Mouse (Mus musculus) adrenal gland (tissue): ENCODE results near the gene Tbxas1.

Experiments
- intact Hi-C: fragments of 180-260 bp; cut with DNase I; formaldehyde crosslinking; loops from one replicate; pipeline ENCODE4 v1.15.1; 2025

Gene Tbxas1

DNA sequence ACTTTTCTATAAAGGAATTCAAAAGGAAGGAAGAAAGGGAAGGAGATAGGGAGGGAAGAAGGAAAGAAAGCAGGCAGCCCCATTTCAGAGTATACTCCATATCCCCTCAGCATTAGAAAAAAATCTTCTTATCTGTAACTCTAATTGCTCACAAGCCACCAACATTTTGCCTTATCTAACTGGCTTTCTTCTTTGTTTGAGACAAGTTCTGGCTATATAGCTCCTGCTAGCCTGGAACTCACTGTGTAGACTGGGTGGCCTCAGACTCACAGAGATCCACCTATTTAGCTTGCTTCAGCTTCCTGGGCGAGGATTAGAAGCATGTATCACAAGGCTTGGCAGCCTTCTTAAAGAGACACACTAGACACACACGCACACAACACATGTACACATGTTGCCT, 23.5 kb upstream of the Tbxas1 start:
- intact Hi-C loops: no loop called here

DNA sequence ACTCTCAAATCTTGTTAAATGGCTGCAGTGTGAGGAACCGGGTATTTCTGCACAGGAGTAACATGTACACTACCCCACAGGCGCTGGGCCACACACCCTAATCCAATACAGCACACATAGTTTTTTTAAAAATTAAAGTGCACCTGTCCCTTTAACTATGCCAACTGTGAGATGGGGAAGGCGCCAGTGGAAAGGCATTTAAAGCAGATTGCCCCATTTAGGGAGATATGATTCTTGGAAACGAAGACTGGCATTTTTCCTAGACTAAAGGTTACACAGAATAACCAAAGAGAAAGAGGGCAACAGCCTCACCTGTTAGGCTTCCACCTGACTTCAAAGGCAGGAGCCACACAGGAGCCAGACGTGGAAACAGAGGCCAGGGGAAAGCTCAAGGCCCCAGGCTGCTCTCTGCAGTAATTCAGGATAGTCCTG, 21.6 kb upstream of the Tbxas1 start:
- intact Hi-C loops: no loop called here

DNA sequence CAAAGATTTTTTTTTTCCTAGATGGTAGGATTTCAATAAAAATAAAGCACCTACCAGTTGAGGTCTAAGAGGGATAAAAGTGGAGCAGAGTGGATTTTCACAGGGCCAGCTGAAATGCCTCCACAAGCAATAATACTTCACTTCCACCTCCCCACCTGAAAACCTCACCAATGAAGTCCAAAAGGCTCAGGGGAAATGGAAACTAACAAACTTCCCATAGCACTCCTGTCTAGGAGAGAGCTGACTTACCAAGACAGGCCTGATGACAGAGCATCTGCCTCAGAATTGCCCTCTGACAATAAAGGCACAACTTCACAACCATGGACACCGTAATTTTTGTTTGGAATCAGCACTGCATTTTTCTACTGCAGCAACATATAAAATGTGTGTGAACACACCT, 15.4 kb upstream of the Tbxas1 start:
- intact Hi-C loops: no loop called here

DNA sequence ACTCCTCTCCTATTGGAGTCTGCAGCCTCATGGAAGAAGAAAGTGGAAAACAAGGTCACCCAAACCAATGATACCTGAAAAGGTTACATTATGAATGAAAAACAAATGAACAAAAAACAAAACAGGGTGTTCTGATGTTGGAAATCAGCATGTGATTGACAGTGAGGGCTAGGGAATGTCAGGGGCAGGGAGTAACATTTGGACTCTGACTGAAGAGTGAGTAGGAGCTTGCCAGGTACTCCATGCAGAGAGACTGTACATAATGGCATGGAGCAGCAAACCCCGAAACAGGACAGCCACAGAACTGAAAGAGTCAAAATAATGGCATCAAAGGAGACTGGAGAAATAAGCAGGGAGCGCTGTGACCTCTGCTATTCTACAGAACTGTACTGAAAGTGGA, 14.9 kb upstream of the Tbxas1 start:
- intact Hi-C loops: no loop called here

DNA sequence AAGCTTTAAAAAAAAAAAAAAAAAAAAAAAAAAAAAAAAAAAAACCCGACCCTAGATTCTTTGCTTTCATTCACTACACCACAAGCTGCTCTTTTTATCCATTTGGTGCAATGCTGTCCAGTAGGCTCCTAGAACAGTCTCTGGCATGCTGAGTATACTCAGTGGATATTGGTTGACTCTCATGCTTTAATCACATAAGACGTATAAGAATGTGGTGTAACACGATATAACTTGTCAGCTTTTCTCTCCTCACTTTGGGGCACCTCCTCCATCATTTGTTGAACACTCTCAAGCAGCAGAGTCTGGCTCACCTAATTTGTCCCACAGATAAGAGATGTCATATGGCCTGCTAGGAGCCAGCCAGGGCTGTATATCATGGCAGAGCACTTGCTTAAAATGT, 11.6 kb upstream of the Tbxas1 start:
- intact Hi-C loops: no loop called here

DNA sequence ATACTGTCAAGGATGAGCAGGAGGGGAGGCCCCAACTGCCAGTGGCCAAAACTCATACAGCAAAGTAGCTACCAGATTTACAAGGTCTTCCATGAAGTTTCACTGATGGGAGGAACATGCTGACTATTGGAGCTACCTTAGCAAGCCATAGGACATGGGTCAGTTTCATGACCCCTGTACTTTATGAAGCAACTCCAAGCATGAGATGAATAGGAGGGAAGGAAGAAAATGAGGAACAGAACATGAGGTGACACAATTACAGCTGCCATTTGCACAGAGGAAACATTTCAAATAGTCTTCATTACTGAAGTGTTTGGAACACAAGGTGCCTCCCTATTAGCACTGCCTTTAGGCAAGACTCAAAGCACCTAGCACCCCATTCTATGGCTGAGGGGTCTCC, 9.4 kb upstream of the Tbxas1 start:
- intact Hi-C loops: no loop called here

DNA sequence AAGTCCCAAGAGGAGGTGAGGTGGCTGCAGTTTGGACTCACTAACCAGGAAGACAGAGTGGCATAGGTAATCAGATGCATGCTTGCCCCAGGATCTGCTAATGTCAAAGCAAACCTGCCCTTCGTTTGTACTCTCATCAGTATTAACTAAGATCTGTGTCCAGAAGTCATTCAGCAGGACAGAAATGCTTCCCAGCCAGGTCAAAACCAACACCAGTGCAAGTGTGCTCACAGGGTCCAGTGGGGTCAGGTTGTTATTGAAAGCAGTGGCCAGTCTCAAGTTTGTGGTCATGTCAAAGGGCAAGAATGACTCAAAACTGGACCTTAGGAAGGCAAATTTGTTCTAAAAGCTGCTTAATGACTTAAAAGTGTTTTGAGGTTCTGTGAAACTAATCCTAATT, 8.8 kb upstream of the Tbxas1 start:
- intact Hi-C loops: no loop called here

DNA sequence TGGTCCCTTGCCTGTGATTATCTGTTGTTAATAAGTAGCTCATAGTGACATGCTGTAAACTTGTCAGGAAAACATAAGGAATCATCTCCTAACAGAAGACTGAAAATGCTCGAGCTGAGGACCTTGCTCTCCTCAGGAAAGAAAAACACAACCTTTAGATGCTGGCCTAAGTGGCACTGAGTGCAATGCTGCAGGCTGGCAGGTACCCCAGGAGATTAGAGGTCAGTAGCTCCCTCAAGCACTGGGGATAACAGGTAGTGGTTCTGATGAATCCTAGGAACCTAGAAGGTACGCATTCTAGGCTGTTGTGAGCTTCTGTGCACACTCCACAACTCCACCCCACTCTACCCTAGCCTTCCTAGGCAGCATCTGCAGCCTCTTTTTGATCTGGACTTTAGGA, 8.4 kb upstream of the Tbxas1 start:
- intact Hi-C loops: no loop called here

DNA sequence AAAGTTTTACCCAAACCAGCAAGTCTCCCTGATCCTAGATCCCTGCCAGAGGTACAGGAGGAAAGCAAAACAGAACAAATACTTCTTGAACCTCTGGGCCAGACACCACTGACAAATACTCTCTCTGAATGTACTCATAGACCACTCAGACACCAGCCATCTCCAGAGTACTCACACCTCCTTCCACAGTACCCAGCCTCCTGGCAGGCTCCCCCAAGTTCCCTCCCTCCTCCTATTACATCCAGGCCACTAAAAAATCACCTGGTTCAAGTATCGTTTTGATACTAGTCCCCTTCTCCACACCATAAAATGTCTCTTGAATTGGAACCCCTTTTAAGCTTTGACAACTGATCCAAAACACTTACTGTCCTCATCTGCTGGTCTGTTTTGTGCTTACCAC, 7.9 kb upstream of the Tbxas1 start:
- intact Hi-C loops: no loop called here

DNA sequence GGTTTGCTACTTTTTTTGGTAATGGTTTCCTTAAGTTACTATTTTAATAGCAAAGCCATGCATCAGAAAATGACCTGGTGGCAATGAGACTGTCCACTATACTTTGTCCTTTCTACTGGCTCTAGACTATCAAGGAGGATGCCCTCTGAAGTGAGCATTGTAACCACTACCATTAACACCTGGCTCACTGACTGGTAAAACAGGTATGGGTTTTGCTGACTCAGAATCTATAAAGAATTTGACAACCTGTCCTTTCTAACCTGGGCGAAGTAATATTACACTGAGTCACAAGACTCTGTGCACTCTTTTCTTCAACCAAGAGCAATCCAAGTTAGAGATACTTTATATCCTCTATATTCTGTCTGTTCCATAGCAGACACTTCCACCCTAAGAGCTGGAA, 6.2 kb upstream of the Tbxas1 start:
- intact Hi-C loops: no loop called here

DNA sequence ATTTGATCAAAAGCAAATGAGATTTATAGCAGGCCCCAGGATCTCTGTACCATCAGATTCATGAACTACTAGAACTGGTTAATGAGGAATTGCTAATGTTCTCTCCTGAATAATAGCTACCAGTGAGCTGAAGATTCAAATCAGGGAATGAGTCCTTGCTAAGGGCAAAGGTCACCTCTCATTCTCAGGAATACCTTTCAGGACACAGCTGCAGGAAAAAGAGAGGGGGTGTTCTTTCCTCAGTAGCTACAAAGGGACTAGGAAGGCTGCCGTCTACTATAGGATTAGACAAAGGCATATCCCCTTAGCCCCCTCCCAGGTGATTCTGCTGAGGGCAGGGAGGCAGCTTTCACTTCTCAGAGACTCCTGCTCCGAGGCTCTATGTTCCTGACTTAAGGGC, 5.1 kb upstream of the Tbxas1 start:
- intact Hi-C loops: loop anchor here (5.0 kb wide), 2 partner anchors 33 to 133 kb away; no protein-coding TSS in a partner anchor

DNA sequence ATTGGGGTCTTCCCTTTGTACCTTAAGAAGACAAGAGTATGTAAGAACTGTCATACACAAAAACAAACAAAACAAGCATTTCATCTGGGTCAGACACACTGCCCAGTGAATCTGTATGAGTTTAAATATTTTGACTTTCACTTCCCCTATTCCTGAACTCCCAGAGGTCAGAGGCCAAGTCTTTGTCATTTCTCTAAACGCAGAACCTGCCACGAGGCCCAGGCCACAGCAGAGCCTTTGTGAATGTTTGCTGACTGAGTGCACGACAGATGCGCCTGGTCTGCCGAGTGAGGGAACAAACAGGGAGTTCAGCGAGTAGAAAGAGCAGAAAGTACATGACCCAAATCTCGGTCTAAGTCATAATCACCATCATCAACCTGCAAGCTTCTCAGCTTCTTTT, 4.2 kb upstream of the Tbxas1 start:
- intact Hi-C loops: loop anchor here (5.0 kb wide), 2 partner anchors 34 to 134 kb away; no protein-coding TSS in a partner anchor

DNA sequence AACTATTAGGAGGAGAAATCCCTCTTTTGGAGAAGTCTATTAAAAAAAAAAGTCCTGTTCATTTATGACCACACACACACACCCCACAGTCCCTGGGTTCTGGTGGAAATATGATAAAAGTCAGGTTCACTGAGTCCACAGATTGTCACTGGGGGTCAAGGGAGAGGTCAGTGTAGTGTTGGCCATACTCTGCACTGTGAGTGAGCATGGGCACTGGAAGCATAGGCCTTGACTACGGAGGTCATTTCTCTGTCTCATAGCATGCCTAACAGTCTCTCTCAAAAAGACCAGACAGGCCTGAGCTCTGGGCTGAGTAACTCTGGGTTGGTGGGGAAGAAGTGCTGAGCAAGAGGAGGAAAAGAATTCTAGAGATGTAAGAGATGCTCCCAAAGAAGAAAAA, 1.9 kb upstream of the Tbxas1 start:
- intact Hi-C loops: loop anchor here (5.0 kb wide), 2 partner anchors 36 to 136 kb away; no protein-coding TSS in a partner anchor

DNA sequence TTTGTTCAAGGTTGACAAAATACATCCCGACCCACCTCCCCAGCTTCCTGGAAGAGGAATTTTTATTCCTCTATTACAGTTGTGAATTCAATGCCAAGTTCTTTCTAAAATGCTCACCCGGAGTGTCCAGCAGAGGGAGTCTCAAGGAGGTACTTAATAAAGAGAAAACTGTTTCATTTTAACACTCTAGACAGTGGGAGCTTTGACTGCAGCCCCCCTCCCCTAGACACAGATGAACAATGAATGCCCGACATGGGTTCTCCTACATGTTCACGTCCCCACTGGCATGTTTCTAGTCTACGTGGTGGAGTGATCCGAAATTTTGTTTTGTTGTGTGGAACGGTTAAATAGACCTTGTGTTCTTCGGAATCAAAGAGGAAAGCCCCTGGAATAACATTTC, 1.2 kb upstream of the Tbxas1 start:
- intact Hi-C loops: loop anchor here (5.0 kb wide), 2 partner anchors 37 to 137 kb away; no protein-coding TSS in a partner anchor

DNA sequence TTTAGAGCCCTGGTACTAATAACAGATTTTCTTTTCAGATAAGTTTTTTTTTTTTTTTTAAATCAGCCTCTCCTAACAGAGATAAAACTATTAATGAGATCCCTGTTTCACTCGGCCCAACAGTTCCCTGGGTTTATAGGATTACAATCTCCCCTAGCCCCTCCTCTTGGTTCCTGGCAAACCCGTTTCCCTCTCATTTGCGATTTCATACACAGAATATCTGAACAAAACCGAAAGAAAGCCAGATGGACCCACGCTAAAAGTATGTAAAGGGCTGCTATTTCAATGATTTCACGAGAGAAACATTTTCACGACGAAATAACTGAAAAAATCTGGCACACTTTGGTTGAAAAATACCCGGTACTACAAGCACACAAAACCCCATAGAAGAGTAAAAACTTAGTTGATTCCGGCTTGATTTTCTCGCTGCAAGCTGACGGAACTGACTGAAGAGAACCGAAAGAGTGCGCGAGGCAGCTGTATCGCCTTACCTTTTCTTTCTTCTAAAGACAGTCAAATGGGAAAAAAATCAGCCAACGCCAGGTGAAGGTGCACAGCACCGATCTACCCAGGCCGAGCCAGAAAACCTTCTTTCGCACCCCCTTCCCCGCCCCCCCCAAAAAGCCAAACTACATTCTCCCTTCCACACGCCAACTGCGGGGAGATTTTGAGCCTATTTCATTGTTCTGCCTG, 493 bp upstream of the Tbxas1 start:
- intact Hi-C loops: loop anchor here (5.0 kb wide), 2 partner anchors 37 to 137 kb away; no protein-coding TSS in a partner anchor

DNA sequence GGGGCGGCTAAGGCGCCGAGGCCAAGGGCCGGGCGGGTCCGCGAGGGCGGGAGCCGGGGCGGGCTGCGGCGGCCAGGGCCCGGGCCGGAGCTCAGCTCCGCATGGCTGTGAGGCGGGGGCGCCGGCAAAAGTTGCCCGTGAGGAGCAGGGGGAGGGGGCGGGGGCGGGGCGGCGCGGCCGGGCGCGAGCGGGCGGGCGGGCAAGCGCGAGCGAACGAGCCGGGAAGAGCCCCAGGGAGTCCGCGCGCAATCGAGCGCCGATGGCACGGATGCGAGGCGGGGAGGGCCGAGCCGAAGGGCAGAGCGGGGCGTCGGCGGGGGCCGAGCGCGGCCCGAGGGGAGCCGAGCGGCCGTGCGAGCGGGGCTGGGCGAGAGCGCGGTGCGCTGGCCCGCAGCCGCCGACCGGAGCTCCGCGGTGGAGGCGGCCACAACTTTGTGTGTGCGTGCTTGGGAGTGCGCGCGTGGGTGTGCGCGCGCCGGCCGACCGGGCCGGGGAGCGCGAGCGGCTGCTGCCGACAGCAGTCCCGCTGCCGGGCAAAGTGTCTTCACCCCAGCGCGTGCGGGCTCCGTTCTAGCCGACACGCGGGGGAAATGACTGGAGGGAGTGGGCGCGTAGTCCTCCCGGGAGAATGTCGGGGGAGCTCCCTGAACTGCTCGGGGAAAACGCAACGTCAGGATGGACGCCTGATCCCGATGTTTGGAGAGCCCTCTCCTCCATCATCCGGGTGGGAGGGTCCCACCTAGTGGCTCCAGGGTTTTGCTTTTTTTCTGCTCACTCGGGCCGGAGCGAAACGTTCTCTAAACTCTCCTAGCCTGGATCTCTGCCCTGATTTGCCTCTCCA, 1.1 kb downstream of the Tbxas1 start, which contains the start of gene Hipk2:
Gene Hipk2 (minus strand): TSS at position 95 of the 841 bp plus-strand sequence.
- intact Hi-C loops: no loop called here

DNA sequence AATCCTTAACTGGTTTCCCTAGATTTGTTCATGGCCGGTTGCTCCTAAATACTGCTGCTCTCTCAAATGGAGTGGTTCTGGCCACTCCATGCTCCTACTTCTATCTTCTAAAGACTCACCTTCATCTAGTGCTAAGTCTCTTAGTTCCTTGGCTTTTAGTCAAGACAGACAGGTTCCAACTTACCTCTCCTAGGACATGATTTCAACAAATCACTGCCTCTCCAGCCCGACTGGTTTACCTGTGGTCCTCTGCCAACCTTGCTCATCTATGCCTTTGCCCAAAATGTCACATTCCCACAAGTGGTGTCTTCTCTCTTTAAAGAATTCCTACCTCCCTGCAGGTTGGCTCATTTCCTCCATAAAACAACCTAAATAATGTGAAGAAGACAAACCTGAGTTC, 2.5 kb downstream of the Tbxas1 start:
- intact Hi-C loops: no loop called here

DNA sequence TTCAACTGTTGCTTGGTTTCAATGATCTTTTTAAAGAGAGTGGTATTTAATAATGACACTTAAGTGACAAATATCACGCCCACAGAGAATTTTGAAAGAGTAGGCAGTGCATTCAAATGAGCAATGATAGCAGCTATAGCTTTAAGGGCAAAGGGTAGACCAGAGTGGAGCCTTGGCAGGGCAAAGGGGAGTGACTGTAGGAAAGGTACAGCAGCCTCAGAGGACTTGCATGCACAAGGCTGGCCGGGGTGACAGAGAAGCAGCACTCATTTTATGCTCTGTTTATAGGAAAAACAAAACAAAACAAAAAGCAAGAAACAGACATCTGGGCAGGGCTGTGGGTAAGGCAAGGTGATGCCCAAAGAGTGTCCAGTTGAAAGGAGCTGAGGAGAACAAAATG, 6.3 kb downstream of the Tbxas1 start:
- intact Hi-C loops: no loop called here

DNA sequence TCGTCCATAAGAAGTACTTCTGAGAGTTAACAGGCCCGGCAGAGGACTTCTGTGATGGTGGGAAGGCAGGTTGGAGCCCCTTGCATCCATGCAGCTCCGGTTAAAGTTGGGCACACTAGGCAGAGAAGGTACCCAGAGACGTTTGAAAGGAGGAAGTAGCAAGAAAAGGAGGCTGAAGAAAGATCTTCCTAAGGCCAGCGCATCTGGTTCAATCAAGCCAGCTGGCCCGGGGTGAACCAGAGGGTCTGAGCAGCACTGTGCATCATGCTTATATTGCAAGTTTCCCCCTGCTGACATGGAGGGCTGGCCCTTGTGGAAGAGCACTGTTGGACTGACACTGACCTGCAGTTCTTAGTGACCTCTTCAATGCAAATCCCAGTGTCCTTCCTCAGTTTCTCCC, 6.8 kb downstream of the Tbxas1 start:
- intact Hi-C loops: no loop called here

DNA sequence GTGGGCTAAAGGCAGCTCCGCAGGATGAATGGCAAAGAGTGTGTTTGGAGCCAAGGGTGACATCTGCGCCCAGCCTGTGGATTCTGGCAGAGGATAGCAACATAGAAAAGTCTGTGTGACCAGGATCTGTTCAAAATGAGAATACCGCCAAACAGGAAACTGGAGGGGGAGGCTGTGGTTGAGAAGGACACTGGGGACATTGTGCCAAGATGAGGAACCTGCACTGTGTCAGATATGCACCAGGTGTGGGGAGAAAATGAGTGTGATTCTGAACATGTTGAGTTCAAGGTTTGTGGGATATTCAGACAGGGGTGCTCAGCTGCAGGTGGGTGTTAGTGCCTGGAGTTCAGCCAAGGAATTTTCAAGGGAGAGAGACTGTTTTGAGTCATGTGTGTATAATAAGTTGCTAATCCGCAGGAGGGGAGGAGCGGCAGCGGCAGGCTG, 7.5 kb downstream of the Tbxas1 start:
- intact Hi-C loops: no loop called here

DNA sequence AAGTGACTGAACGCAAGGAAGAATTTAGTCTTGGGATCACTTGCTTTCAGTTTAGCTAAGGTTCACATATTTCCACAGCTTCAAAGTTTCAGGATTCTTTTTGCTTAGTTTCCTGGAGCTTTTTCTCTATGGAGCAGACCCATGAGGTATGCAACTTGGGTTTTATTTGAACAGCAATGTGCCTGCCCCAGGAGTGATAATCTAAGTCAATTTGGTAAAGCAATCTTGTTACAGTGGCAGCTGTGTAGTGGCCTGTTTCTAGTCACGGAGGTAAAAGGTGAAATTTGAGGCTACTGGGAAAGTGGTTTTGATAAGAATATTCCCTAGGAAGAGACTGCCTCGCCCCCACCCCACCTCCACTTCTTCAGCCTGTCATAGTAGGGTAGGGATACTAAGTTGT, 9.3 kb downstream of the Tbxas1 start:
- intact Hi-C loops: no loop called here

DNA sequence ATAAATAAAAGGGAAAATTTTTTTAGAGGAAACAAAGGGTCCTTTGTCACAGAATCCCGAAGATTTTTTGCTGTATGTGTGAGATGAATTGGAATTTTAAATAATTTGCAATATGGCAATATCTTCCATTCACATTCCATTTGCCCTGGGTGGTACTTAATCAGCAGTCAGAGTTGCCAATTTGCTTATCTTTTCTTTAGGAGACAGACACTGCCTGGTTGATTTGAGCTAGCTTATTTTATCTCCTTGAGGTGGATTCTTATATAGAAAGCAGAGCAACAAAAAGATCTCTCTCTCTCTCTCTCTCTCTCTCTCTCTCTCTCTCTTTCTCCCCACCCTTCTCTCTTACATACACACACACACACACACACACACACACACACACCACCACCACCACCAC, 9.9 kb downstream of the Tbxas1 start:
- intact Hi-C loops: no loop called here
